Mouse (Mus musculus) spleen, adult 2 months (tissue): ENCODE measurements around the gene Ctbs. TPM values are rescaled to one million over a fixed set of nuclear protein-coding genes. Genes with fewer than 3 reads are reported as not detected.
"Not testable (repeated sequence)": the region's sequence is repeated elsewhere in the genome, so short reads cannot be mapped to it uniquely, and the experiment has no call there.

Source experiments
- DNase-seq, 2 experiments: peaks; one replicate each; pipeline versions ENCODE4 v3.0.0 to v3.0.0-alpha.2; 2012 to 2021; ENCODE audit warnings: low spot score in 2 of 2, low read depth in 1 of 2
- H3K27ac ChIP-seq: fragments of 200-500 bp; 2 replicates; pipeline ENCODE4 v1.5.1; 2012; ENCODE audit warnings: low read length, inconsistent platforms; ENCODE audit not compliant: insufficient read depth
- H3K27me3 ChIP-seq: fragments of 200-500 bp; 2 replicates; pipeline ENCODE4 v1.6.1; 2012; ENCODE audit warnings: mild to moderate bottlenecking, moderate library complexity, low read length, inconsistent platforms; ENCODE audit not compliant: control insufficient read depth, insufficient read depth
- H3K36me3 ChIP-seq: fragments of 200-500 bp; 2 replicates; pipeline ENCODE4 v1.6.1; 2012; ENCODE audit warnings: mild to moderate bottlenecking, low read length, inconsistent platforms; ENCODE audit not compliant: control insufficient read depth, insufficient read depth
- H3K4me1 ChIP-seq: fragments of 200-500 bp; 2 replicates; pipeline ENCODE4 v1.6.1; 2011; ENCODE audit warnings: inconsistent platforms; ENCODE audit not compliant: control insufficient read depth, insufficient read depth, insufficient read length
- H3K4me3 ChIP-seq: fragments of 200-500 bp; 2 replicates; pipeline ENCODE4 v1.5.1; 2011; ENCODE audit warnings: mild to moderate bottlenecking, inconsistent platforms; ENCODE audit not compliant: insufficient read depth, insufficient read length; ENCODE audit errors: extremely low read depth
- CTCF ChIP-seq: fragments of 200-500 bp; IDR thresholded peaks from 2 replicates; pipeline ENCODE4 v1.5.1; 2011; ENCODE audit warnings: mild to moderate bottlenecking, inconsistent platforms; ENCODE audit not compliant: insufficient read depth, insufficient read length, insufficient replicate concordance; ENCODE audit errors: extremely low read depth
- POLR2A ChIP-seq: fragments of 200-500 bp; IDR thresholded peaks from 2 replicates; pipeline ENCODE4 v1.6.1; 2011; ENCODE audit warnings: low read depth, low read length, inconsistent platforms
- WGBS: fragments of 180-500 bp; shearing (Covaris S2); methylation state at CpG from one replicate; pipeline ENCODE4 v1.1.7; 2018; 5-methylcytosine and 5-hydroxymethylcytosine counted together
- polyA plus RNA-seq: library from polyadenylated mRNA; depleted of rRNA; stranded (reverse); fragments of >200 nt; gene quantifications from 2 replicates; pipeline ENCODE4 v1.2.3, GENCODE M21; 2012

Gene Ctbs
- polyA plus RNA-seq, 1 experiment = 2.1 TPM

DNA sequence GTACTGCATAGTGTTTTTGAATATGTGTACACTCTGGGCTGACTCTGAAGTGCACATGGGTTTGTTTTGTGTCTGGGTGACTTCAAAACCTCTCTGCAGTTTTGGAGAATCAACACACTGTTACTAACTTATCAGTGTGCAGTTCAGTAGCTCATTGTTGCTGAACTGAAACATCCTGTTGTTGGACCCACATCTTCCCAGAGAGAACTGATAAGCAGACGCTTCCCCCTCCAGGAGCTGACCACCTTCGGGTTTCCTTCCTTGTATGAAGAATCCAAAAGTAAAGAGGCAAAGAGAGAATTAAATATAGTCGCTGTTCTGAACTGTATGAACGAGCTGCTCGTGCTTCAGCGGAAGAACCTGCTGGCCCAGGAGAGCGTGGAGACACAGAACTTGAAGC, 30.7 kb upstream of the Ctbs start:
- Histone ChIP-seq H3K27me3 (no peaks in the 10 kb centered on the region), H3K4me1 (no peaks in the 10 kb centered on the region), H3K4me3 (no peak overlapping the region), H3K36me3 (no peaks in the 10 kb centered on the region), H3K27ac (no peak overlapping the region)
- 63% methylated on average over 7 of the region's 7 CpGs for WGBS
- DNase-seq = no peak
- TF ChIP-seq POLR2A (no peak), CTCF (no peak)

GRCm38 (mm10) chr3:146419534-146419933, 30.1 kb upstream of the Ctbs start:
- 96% methylated on average over 9 of the region's 9 CpGs for whole genome bisulfite sequencing
- Histone ChIP-seq H3K27me3 (no peaks in the 10 kb centered on the region), H3K4me1 (no peaks in the 10 kb centered on the region), H3K36me3 (no peaks in the 10 kb centered on the region), H3K4me3 (no peak overlapping the region), H3K27ac (no peak overlapping the region)
- TF ChIP-seq CTCF (no peak), POLR2A (no peak)
- DNase-seq = no peak

GRCm38 (mm10) chr3:146419992-146420537, 29.5 kb upstream of the Ctbs start:
- TF ChIP-seq POLR2A = no peak
- no peaks in the 10 kb centered on the region for H3K4me1 ChIP-seq
- H3K36me3 ChIP-seq = no peaks in the 10 kb centered on the region
- 91% methylated on average over 15 of the region's 15 CpGs for WGBS
- no peak overlapping the region for H3K27ac ChIP-seq
- H3K4me3 ChIP-seq = no peak overlapping the region
- DNase-seq = no peak
- no peaks in the 10 kb centered on the region for H3K27me3 ChIP-seq

DNA sequence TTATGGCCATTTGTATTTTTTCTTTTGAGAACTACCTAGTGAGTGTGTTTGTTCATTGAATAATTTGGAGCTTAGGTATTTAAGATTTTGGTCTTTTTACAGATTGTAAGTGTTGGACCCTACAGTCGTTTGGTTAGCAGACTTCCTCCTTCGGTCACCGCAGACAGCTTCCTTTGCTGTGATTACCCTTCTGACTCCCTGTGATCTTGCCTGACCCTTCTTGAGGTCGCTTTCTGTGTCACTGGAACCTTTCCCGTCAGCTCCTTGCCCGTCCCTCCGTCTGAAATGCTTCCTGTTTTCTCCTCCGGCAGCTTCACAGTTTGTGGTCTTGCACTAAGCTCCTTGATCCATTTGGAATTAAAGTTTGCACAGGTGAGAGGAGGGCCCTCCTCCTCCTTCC, 27.8 kb upstream of the Ctbs start:
- H3K36me3 ChIP-seq = no peaks in the 10 kb centered on the region
- WGBS = 21% methylated on average over 8 of the region's 8 CpGs
- H3K27ac ChIP-seq = no peak overlapping the region
- H3K4me1 ChIP-seq = no peaks in the 10 kb centered on the region
- TF ChIP-seq CTCF (no peak), POLR2A (no peak)
- no peak for DNase-seq
- no peaks in the 10 kb centered on the region for H3K27me3 ChIP-seq
- H3K4me3 ChIP-seq = no peak overlapping the region

- no peaks in the 10 kb centered on the region for H3K36me3 ChIP-seq
- 91% methylated on average over 7 of the region's 7 CpGs for WGBS
- H3K27me3 ChIP-seq = no peaks in the 10 kb centered on the region
- H3K4me3 ChIP-seq = no peak overlapping the region
- no peaks in the 10 kb centered on the region for H3K4me1 ChIP-seq
- DNase-seq = no peak
- H3K27ac ChIP-seq = no peak overlapping the region
- TF ChIP-seq POLR2A = no peak
- TF ChIP-seq CTCF = no peak
Observed at GRCm38 (mm10) chr3:146423710-146424109, 25.9 kb upstream of the Ctbs start.

GRCm38 (mm10) chr3:146424306-146424900, 25.2 kb upstream of the Ctbs start:
- TF ChIP-seq CTCF (no peak), POLR2A (no peak)
- Histone ChIP-seq H3K4me3 (no peak overlapping the region), H3K4me1 (no peaks in the 10 kb centered on the region), H3K36me3 (no peaks in the 10 kb centered on the region), H3K27me3 (no peaks in the 10 kb centered on the region), H3K27ac (no peak overlapping the region)
- WGBS = 91% methylated on average over 7 of the region's 7 CpGs
- no peak for DNase-seq

GRCm38 (mm10) chr3:146425902-146426301, 23.7 kb upstream of the Ctbs start:
- no peak overlapping the region for H3K4me3 ChIP-seq
- H3K4me1 ChIP-seq = no peaks in the 10 kb centered on the region
- no peak for DNase-seq
- TF ChIP-seq CTCF = no peak
- no peak for TF ChIP-seq POLR2A
- no peaks in the 10 kb centered on the region for H3K27me3 ChIP-seq
- 93% methylated on average over 7 of the region's 7 CpGs for WGBS
- no peak overlapping the region for H3K27ac ChIP-seq
- H3K36me3 ChIP-seq = peaks cover 2% of the 10 kb centered on the region; the same call in 1 of the 2 replicates

DNA sequence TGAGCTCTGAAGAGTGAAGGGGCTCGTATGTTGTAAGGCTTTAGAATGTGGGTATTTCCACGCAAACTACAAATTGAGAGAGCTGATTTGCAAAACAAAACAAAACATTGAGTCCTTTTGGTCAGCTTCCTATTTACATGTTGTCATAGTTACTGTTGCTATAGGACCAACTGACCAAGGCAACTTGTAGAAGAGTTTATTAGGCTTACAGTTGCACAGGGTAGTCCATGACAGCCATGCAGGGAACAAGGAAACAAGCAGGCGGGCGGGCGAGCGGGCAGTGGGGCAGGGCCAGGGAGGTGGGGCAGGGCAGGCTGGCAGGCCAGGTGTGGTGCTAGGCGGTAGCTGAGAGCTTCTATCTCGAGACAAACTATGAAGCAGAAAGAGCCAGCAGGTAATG, 23.1 kb upstream of the Ctbs start:
- TF ChIP-seq CTCF (no peak), POLR2A (no peak)
- Histone ChIP-seq H3K27ac (no peak overlapping the region), H3K36me3 (peaks cover 2% of the 10 kb centered on the region; the same call in 1 of the 2 replicates), H3K27me3 (no peaks in the 10 kb centered on the region), H3K4me3 (no peak overlapping the region), H3K4me1 (no peaks in the 10 kb centered on the region)
- no peak for DNase-seq
- whole genome bisulfite sequencing = 97% methylated on average over 8 of the region's 8 CpGs

DNA sequence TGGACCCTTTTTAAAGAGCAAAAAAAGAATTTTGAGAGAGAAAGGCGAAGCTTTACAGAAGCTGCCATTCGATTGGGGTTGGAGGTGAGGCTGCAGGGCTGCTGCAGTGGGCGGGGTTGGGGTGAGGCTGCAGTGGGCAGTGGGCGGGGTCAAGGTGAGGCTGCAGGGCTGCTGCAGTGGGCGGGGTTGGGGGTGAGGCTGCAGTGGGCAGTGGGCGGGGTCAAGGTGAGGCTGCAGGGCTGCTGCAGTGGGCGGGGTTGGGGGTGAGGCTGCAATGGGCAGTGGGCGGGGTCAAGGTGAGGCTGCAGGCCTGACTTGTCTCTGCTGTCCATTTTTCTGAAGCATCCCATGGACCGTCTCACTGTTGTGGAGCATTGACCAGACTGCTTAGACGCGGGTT, 16.5 kb upstream of the Ctbs start:
- not testable (repeated sequence) for H3K27ac ChIP-seq, H3K36me3 ChIP-seq, H3K4me1 ChIP-seq, H3K4me3 ChIP-seq, H3K27me3 ChIP-seq, DNase-seq
- WGBS = 93% methylated on average over 11 of the region's 11 CpGs
